Mouse (Mus musculus) midbrain, embryonic 11.5 days (tissue): Measurements from ENCODE around the gene Skap1. TPM values are rescaled to one million over a fixed set of nuclear protein-coding genes. Genes with fewer than 3 reads are reported as not detected.

Experiments
- ATAC-seq: fragments of 200-750 bp; cut with Nextera tagmentation; 2 replicates; pipeline ENCODE4 v1.8.0; 2017; ENCODE audit warnings: moderate TSS enrichment, moderate library complexity; ENCODE audit not compliant: low FRiP score
- DNase-seq: peaks from one replicate; pipeline ENCODE4 v3.0.0; 2015; ENCODE audit warnings: low spot score; ENCODE audit errors: missing footprints
- H3K27ac ChIP-seq: fragments of 300-500 bp; sonication (generic); 2 replicates; pipeline ENCODE4 v1.5.1; 2014; ENCODE audit warnings: low read depth, low read length
- H3K27me3 ChIP-seq: fragments of 300-500 bp; sonication (generic); 2 replicates; pipeline ENCODE4 v1.6.1; 2014; ENCODE audit warnings: mild to moderate bottlenecking, low read length, moderate library complexity, mixed read lengths; ENCODE audit not compliant: control insufficient read depth, insufficient read depth
- H3K36me3 ChIP-seq: fragments of 300-500 bp; sonication (generic); 2 replicates; pipeline ENCODE4 v1.6.1; 2014; ENCODE audit warnings: mild to moderate bottlenecking, low read length, moderate library complexity, mixed read lengths; ENCODE audit not compliant: control insufficient read depth, insufficient read depth
- H3K4me1 ChIP-seq: fragments of 300-500 bp; sonication (generic); 2 replicates; pipeline ENCODE4 v1.6.1; 2014; ENCODE audit warnings: low read length; ENCODE audit not compliant: control insufficient read depth, insufficient read depth
- H3K4me2 ChIP-seq: fragments of 300-500 bp; sonication (generic); 2 replicates; pipeline ENCODE4 v1.6.1; 2014; ENCODE audit warnings: mild to moderate bottlenecking, moderate library complexity
- H3K4me3 ChIP-seq: fragments of 300-500 bp; sonication (generic); 2 replicates; pipeline ENCODE4 v1.5.1; 2014; ENCODE audit warnings: low read depth, low read length
- H3K9ac ChIP-seq: fragments of 300-500 bp; sonication (generic); 2 replicates; pipeline ENCODE4 v1.6.1; 2014; ENCODE audit warnings: low read length
- H3K9me3 ChIP-seq: fragments of 300-500 bp; sonication (generic); 2 replicates; pipeline ENCODE4 v1.6.1; 2016; ENCODE audit warnings: low read length; ENCODE audit not compliant: control insufficient read depth
- WGBS: fragments of 180-500 bp; shearing (Covaris S2); extraction: QIAGEN DNeasy Blood & Tissue Kit; methylation state at CpG from one replicate; pipeline ENCODE4 v1.1.7; 2014; 5-methylcytosine and 5-hydroxymethylcytosine counted together
- polyA plus RNA-seq: library from polyadenylated mRNA; unstranded; fragments of >200 nt; fragmentation: Nextera tagmentation; extraction: Ambion mirVana; gene quantifications from 2 replicates; pipeline ENCODE4 v1.2.1, GENCODE M21; 2014

The Skap1 gene
- polyA plus RNA-seq, 1 experiment from 2014 or later: 1.3 TPM

GRCm38 (mm10) chr11:96498481-96498880 lies 34.1 kb downstream of the Skap1 start:
- H3K9me3 ChIP-seq: no peaks in the 10 kb centered on the region
- no peak for ATAC-seq
- 71% methylated on average over 8 of the region's 8 CpGs for WGBS
- H3K4me1 ChIP-seq: no peaks in the 10 kb centered on the region
- H3K27ac ChIP-seq: no peak overlapping the region
- no peak overlapping the region for H3K9ac ChIP-seq
- H3K27me3 ChIP-seq: peaks cover 2% of the 10 kb centered on the region; the same call in 1 of the 2 replicates
- H3K4me3 ChIP-seq: no peak overlapping the region
- H3K4me2 ChIP-seq: no peak overlapping the region
- no peaks in the 10 kb centered on the region for H3K36me3 ChIP-seq
- no peak for DNase-seq

DNA sequence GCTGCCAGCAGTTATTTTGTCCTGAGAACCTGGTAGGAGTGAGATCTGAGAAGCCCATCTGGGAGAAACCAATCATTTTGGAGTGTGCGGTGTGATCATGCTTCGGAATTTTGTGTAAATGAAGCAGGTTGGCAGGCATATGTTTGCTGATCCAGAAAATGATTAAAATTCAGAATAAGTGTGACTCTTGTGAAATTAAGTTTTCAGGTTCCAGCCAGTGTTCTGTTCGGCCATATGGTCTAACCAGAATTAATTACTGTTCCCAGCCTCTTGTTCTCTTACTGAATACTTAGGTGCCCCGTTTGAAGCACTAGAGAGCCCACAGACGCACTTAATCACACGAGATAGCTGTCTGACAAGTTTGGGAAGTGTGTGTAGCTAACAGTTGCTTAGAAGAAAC lies 36.6 kb downstream of the Skap1 start:
- Histone ChIP-seq H3K9me3 (no peaks in the 10 kb centered on the region), H3K9ac (no peak overlapping the region), H3K4me1 (no peaks in the 10 kb centered on the region), H3K4me3 (no peak overlapping the region), H3K36me3 (no peaks in the 10 kb centered on the region), H3K27ac (no peak overlapping the region), H3K27me3 (peaks cover 2% of the 10 kb centered on the region; the same call in 1 of the 2 replicates), H3K4me2 (no peak overlapping the region)
- no peak for ATAC-seq
- WGBS: 62% methylated on average over 6 of the region's 6 CpGs
- DNase-seq: no peak

- no peaks in the 10 kb centered on the region for H3K9me3 ChIP-seq
- no peak overlapping the region for H3K27ac ChIP-seq
- H3K36me3 ChIP-seq: no peaks in the 10 kb centered on the region
- H3K4me3 ChIP-seq: no peak overlapping the region
- WGBS: 82% methylated on average over 3 of the region's 3 CpGs
- no peak overlapping the region for H3K4me2 ChIP-seq
- no peak overlapping the region for H3K9ac ChIP-seq
- no peak for ATAC-seq
- no peaks in the 10 kb centered on the region for H3K4me1 ChIP-seq
- H3K27me3 ChIP-seq: peaks cover 2% of the 10 kb centered on the region; the same call in 1 of the 2 replicates
- DNase-seq: no peak
Observed at GRCm38 (mm10) chr11:96502948-96503347, 38.6 kb downstream of the Skap1 start.

- Histone ChIP-seq H3K9ac (no peak overlapping the region), H3K4me1 (no peaks in the 10 kb centered on the region), H3K4me2 (peak overlapping the region; percentile 6; the same call in 1 of the 2 replicates), H3K27me3 (peaks cover 2% of the 10 kb centered on the region; the same call in 1 of the 2 replicates), H3K9me3 (no peaks in the 10 kb centered on the region), H3K4me3 (no peak overlapping the region), H3K27ac (no peak overlapping the region), H3K36me3 (no peaks in the 10 kb centered on the region)
- 31% methylated on average over 12 of the region's 12 CpGs for WGBS
- ATAC-seq (no peak), DNase-seq (no peak)
Observed at GRCm38 (mm10) chr11:96504509-96505119, 40.2 kb downstream of the Skap1 start.

DNA sequence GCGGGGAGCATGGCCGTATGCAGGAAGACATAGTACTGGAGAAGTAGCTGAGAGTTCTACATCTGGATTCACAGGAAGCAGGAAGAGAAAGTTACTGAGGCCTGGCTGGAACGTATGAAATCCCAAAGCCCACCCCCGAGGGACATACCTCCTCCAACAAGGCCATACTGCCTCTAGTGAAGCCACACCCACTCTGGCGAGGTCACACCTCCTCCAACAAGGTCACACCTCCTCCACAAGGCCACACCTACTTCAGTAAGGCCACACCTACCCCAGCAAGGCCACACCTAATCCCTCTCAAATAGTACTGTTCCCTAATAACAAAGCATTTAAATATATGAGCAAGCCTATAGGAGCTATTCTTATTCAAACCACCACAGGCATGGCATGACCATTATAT lies 41.4 kb downstream of the Skap1 start:
- ATAC-seq (no peak), DNase-seq (no peak)
- Histone ChIP-seq H3K36me3 (no peaks in the 10 kb centered on the region), H3K4me3 (no peak overlapping the region), H3K4me1 (no peaks in the 10 kb centered on the region), H3K27me3 (peaks cover 2% of the 10 kb centered on the region; the same call in 1 of the 2 replicates), H3K4me2 (no peak overlapping the region), H3K9me3 (no peaks in the 10 kb centered on the region), H3K9ac (no peak overlapping the region), H3K27ac (no peak overlapping the region)
- WGBS: 77% methylated on average over 5 of the region's 5 CpGs

- no peaks in the 10 kb centered on the region; the same call in 1 of the 2 replicates for H3K27me3 ChIP-seq
- no peak overlapping the region for H3K9ac ChIP-seq
- H3K9me3 ChIP-seq: no peaks in the 10 kb centered on the region
- H3K36me3 ChIP-seq: no peaks in the 10 kb centered on the region
- no peaks in the 10 kb centered on the region for H3K4me1 ChIP-seq
- DNase-seq (peak; percentile 54), ATAC-seq (no peak)
- WGBS: 92% methylated on average over 3 of the region's 3 CpGs
- H3K27ac ChIP-seq: no peak overlapping the region
- no peak overlapping the region for H3K4me3 ChIP-seq
- H3K4me2 ChIP-seq: no peak overlapping the region
Observed at GRCm38 (mm10) chr11:96515164-96515563, 50.8 kb downstream of the Skap1 start.

DNA sequence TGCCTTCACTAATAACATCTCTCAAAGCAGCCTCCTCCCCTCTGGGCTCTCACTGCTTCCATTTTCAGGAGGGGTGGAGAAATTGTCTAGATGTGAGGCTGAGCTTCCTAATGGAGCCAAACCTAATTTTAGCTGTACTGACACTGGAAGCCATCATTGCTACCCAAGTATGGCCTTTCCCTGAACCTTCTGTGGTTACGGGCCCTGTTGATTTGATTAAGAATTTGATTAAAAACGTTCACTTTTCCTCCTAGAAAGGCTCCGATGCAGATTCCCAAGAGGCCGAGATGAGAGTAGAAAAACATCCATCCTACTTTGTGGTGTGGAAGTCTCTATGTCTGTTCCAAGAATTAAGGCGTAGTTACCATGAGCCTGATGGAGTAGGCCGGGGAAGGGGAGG lies 60.1 kb downstream of the Skap1 start:
- DNase-seq (peak; percentile 64), ATAC-seq (no peak)
- H3K4me1 ChIP-seq: no peaks in the 10 kb centered on the region
- H3K4me3 ChIP-seq: no peak overlapping the region
- H3K27me3 ChIP-seq: no peaks in the 10 kb centered on the region
- no peak overlapping the region for H3K4me2 ChIP-seq
- WGBS: 87% methylated on average over 6 of the region's 6 CpGs
- H3K27ac ChIP-seq: no peak overlapping the region
- no peaks in the 10 kb centered on the region for H3K36me3 ChIP-seq
- no peak overlapping the region for H3K9ac ChIP-seq
- no peaks in the 10 kb centered on the region for H3K9me3 ChIP-seq

GRCm38 (mm10) chr11:96526137-96526621 lies 61.8 kb downstream of the Skap1 start:
- Histone ChIP-seq H3K9me3 (no peaks in the 10 kb centered on the region), H3K4me3 (no peak overlapping the region), H3K27ac (no peak overlapping the region), H3K9ac (no peak overlapping the region), H3K27me3 (no peaks in the 10 kb centered on the region), H3K36me3 (no peaks in the 10 kb centered on the region), H3K4me1 (no peaks in the 10 kb centered on the region), H3K4me2 (no peak overlapping the region)
- WGBS: 87% methylated on average over 16 of the region's 16 CpGs
- DNase-seq: peak; percentile 80
- ATAC-seq: no peak

DNA sequence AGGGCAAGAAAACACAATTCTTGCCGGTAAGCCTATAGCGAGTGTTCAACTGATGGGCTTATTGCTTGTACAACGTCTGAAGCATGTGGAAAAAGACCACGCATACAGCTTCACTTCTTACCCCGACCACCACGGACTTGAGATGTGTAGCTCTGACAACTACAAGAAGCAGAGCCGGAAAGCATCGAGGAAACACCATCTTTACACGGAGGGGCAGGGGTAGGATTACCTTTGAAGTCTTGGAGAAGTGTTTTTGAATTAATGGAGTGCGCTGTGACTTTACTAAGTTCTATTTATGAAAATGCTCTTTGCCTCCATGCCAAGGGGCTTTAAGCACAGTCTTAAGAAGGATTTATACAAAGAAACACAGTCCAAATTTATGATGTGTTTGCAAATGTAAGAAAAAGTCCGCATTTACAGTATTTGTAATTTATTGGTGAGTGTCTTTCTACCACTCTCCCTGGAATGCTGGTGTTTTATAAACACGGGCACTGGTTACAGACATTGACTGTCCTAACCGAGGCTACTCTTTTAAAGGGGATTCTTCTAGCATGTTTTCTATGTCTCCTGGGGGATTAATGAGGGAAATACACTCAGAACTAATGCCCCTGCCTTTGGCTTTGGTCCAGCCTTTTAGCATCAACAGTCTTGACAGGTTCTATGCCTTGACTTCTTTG lies 67.5 kb downstream of the Skap1 start:
- DNase-seq (peak; percentile 6), ATAC-seq (no peak)
- H3K9ac ChIP-seq: no peak overlapping the region
- H3K4me1 ChIP-seq: no peaks in the 10 kb centered on the region
- H3K9me3 ChIP-seq: no peaks in the 10 kb centered on the region
- no peak overlapping the region for H3K27ac ChIP-seq
- WGBS: 82% methylated on average over 13 of the region's 13 CpGs
- no peaks in the 10 kb centered on the region for H3K36me3 ChIP-seq
- H3K27me3 ChIP-seq: no peaks in the 10 kb centered on the region
- no peak overlapping the region for H3K4me2 ChIP-seq
- H3K4me3 ChIP-seq: no peak overlapping the region
